Mouse (Mus musculus) embryo, embryonic 10 days (tissue): ENCODE measurements around the gene Pnma1.
A peak's percentile ranks its signal among the peaks of the same experiment; 100 is the strongest.

ENCODE experiments used
- DNase-seq: peaks from one replicate; pipeline ENCODE4 v3.0.0-alpha.2; 2015; ENCODE audit warnings: low spot score

Gene Pnma1

GRCm38 (mm10) chr12:84154786-84155522 is 6.7 kb upstream of the Pnma1 start:
- DNase-seq: no peak

DNA sequence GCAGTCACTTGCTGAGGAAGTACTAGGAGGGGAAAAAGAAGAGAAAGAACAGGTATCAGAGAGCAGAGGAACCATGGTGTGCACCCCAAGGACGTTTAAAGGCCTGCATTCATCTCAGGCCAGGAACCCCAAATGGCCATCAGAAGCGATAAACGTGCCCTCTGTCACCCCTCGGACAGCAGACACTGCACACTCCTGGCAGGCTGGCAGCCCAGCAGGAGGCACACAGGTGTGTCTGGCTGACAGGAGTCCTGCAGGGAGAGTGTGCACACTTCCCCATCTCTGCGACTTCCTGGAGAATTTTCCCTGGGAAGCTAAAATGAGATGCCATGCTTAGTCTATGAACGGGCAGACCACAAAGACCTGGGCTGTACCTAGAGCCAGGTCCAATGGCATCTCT is 5.1 kb upstream of the Pnma1 start:
- no peak for DNase-seq

DNA sequence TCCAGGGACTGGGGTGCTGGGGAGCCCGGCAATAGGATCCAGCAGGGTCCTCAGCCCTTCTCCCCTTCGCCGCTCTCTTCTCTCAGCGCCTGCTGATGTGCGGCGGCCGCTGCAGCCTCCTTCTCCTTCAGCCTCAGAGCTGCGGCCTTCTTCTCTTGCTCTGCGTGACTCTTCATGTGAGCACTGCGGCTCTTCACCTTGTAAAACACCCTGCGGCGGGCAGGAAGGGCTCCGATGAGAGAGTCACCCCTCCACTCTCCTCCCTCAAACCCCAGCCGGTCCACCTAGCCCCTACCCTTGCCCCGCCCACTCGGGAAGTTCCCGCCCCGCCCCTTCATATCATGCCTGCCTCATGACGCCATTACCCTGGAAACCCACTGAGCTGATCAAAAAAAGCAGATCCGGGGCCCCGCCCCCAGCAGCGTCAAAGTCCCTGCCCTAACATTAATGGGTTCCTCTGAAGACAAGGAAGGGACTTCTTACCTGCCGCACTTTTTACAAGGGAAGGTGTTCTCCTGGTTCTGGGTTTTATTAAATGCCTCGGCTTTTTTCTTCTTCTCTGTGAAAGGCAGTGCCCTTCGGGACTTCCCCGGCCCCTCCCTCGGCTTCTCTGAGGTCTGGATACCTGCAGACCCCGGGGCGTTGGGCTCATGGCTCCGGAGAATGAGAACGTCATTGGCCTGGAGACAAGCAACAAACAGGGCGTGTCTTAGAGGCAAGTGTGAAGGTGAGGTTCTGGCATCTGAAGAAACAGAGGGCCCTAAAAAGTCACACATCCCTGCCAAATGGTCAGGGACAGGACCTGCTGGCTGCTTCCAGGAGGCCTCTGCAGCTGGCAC is 4.3 kb upstream of the Pnma1 start:
- no peak for DNase-seq

DNA sequence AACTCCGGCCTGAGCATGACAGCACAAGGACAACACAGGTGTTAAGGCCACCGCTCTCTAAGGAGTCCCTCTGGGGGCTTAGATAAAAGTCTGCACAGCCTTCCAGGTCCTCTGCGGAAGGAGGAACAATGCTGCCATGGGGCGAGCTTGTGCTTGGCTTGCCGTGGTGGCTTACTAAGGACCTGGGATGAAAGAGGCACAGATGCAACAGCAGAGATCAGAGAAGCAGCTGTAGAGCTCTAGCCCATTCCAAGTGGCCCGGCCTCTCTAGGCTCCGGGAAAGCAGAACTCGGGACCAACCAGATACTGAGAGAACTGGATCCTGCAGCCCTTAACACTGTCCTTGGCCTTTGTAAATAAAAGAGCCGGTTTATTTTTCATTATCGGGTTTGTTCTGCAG is 3.6 kb upstream of the Pnma1 start:
- DNase-seq: no peak

DNA sequence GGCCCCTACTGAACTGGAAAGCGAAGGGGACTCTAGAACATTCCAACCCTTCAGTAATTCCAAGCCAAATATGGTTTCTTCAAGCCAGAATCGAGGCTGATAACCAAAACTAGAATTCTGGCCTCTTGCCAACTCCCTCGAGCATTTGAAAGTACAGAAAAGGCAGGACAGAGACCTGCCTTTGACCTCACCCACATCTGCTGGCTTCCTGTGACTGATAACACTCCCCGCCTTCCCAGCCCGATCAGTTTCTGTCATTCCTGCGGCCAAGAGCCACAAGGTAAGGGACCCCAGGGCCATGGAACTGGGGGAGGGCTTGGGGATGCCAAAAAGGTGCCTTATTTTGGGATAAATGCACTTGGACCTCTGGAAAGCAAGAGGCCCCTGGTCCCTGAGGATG is 2.7 kb upstream of the Pnma1 start:
- no peak for DNase-seq

GRCm38 (mm10) chr12:84149971-84150370 is 1.7 kb upstream of the Pnma1 start:
- DNase-seq: no peak

DNA sequence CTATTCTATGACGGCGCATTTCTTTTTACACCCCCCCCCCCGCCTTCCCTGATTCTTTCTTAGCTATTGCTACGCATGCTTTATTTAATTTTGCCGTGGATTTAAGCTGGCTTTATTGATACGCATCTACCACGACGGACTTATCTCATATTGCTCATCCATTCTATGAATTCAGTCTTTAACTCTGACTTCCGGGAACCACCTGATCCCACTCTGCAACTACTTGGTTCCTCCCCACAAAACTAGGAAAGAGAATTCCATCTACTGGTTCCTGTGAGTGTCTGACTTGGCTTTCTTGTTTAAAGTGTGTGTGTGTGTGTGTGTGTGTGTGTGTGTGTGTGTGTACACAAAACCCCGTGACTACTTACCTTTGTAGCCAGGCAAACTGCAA is 328 bp upstream of the Pnma1 start:
- no peak for DNase-seq

DNA sequence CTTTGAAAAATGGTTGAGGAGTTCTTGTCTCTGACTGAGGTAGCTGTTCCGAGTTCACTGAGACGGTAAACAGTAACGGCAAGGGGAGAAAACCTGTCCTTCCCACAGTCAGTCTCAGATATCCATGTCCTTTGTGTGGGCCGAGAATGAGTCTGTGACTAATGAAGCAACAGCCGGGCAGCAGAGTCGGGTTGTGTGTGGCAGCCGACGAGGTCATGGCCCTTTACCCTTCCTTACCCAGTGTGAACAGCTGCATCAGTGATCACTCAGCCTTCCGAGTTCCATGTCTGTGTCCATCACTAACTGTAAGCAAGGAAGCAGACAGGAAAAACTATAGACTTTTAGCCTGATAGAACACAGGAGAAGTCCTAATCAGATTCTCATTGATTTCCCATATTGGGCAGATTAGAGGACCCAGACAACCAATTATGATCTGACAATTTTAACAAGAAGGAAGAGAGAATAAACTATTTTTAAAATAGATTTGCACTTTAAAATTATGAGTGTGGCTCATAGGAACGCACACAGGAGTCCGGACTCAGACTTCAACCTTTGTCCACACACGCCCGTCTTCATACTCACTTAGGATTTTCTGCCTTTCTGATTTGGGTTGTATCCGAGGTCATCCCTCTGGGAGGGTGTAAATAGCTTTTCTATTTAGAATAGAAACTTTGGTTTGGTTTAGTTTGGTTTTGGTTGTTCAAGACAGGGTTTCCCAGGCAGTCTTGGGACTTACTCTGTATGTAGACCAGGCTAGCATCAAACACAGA is 5.8 kb downstream of the Pnma1 start:
- peak; percentile 70 for DNase-seq

GRCm38 (mm10) chr12:84141271-84141670 is 7.0 kb downstream of the Pnma1 start:
- DNase-seq: no peak

DNA sequence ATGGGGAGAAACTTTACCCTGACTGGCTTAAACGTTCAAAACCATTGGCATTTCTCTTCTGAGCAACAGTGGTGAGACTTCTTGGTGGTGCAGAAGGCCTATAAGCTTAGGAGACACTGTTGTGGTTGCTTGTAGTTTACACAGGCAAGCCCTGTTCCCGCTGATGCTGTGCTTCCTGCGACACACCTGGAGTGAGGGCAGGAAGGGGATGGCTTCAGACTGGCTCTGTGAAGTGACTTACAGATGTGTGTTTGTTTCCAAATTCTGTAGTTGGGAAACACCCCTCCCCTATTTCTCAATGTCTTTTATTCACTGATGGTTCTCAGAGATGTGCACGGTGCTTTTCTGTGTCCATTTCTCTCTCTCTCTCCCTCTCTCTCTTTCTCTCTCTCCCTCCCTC is 8.2 kb downstream of the Pnma1 start:
- DNase-seq: no peak

- no peak for DNase-seq
Observed at GRCm38 (mm10) chr12:84137131-84137530, 11.2 kb downstream of the Pnma1 start.

GRCm38 (mm10) chr12:84132265-84132664 is 16.0 kb downstream of the Pnma1 start:
- DNase-seq: peak; percentile 68

- no peak for DNase-seq
Observed at GRCm38 (mm10) chr12:84129931-84130330, 18.4 kb downstream of the Pnma1 start.

GRCm38 (mm10) chr12:84128576-84128975 is 19.7 kb downstream of the Pnma1 start:
- no peak for DNase-seq

- no peak for DNase-seq
Observed at GRCm38 (mm10) chr12:84126899-84127298, 21.4 kb downstream of the Pnma1 start.

- no peak for DNase-seq
Observed at GRCm38 (mm10) chr12:84125892-84126291, 22.4 kb downstream of the Pnma1 start.

DNA sequence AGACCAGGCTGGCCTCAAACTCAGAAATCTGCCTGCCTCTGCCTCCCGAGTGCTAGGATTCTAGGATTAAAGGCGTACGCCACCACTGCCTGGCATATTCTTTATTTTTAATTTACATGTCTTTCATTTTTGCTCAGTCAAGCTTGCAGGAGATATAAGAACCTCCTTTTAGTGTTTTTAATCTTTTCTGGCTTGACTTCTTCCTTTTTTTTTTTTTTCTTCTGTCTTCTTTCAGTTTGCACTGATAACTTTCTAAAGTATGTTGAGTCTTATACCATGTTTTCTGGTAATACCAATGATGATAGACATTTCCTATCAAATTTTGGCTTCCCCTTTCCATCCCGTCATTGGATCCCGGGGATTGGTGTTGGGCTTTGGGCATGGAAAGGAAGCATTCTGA is 28.7 kb downstream of the Pnma1 start:
- no peak for DNase-seq

DNA sequence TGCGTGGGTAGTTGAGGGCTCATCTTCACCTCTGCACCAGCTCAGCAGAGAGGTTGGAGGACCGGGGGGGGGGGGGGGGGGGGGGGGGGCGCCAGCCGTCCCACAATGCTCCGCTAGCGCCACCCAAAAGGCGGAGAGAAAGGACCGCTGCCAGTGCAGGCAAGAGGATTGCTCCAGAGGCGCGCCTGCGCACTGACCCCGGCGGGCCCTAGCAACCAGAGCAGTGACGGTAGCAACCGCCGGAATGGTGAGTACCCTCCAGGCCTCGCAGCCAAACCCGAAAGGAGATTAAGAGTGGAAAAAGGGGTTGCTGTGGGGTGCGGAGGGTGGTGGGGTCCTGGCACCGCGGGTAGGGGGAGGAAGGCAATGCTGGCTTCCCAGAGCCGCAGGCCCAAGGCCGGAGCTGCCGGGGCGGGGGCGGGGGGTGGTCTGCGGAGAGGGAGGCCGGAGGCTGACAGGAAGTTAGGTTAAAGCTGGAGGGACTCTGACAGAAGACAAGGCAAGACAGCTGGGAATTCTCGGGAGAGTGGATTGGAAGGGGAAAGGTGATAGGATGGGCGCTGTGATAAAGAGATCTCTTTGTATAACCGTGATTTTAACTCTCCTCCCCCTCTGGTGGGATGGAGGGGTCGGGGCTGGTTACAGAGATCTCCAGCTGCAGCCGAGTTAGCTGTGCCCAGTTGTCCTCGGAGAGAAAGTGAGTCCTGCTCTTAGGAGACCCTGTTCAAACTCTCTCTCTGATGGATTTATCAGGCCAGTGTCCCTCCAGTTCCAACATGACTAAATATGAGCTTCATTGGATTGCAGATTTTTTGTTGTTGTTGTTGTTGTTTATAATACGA is 33.9 kb downstream of the Pnma1 start, which contains the start of gene Dnal1:
Gene Dnal1 (plus strand): TSS at position 214 of the 842 bp plus-strand sequence.
- DNase-seq: peak; percentile 95

- DNase-seq: no peak
Observed at GRCm38 (mm10) chr12:84113676-84114075, 34.6 kb downstream of the Pnma1 start.

- DNase-seq: no peak
Observed at GRCm38 (mm10) chr12:84110814-84111213, 37.5 kb downstream of the Pnma1 start.

DNA sequence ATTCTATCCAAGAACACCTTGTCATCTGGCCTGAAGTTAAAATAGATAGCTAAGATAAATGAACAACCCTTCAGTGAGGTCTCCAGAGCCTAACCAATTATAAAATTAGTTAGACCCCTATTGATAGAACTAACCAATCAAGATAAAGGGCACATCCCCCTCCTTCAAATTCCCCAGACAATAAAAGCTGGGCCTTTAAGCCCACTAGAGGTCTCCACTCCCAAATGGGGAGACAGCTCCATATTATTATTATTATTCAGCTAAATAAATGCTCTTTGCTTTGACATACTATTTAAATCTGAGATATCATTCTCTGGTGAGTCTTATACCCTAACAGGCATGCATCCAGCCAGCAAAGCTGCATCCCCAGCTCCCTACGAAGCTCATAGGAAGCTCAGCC is 38.4 kb downstream of the Pnma1 start:
- DNase-seq: no peak

DNA sequence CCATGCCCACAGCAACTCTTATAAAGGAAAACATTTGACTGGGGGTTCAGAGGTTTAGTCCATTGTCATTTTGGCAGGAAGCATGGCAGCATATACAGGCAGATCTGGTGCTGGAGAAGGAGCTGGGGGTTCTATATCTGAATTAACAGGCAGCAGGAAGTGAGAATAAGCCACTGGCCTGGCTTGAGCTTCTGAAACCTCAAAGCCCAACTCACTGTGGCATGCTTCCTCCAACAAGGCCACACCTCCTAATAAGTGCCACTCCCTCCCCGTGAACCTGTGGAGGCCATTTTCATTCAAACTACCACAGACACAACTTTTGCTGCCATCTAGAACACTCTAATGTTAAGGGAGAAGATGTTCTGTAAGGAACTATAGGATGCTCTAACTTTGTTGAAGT is 40.6 kb downstream of the Pnma1 start:
- no peak for DNase-seq
